Comparison of ENCODE assay signal across 8 mouse cellular contexts in the genomic region with DNA sequence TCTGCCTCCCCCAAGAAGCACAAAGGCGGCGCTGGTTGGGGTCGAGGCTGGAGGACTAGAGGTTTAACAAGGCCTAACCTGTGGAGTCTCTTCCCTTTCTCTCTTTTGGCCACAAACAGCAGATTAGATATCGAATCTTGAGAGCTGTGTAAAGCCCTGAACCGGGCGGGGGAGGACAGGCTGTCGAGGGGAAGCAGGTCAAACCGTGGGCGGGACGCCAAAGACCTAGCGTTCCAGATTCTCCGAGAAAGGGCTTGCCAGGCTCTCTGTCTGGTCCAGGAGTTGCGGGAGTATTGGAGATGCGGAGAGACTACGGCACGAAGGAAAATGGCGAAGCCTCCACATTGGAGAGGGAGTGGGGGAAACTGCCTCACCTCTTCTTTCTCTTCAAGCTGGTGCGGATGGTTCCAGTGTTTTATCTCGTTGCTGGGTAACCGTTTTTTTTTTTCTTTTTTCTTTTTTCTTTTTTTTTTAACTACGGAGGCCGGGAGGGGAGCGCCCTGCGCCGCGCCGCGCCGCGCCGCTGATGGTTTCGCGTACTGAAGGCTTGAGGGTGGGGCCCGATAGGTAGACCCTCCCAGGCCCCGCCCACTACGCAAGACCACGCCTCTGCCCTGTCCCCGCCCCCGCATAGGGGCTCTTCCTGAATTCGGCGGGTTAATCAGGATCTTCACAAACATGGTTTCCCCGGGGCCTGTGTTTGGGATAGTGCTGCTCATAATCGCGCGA. TPM values are rescaled to one million over a fixed set of nuclear protein-coding genes. Genes with fewer than 3 reads are reported as not detected.
DNase-seq lines count a peak whose midpoint lies in the region; ATAC-seq lines count a peak whose summit lies in the region.

A gene (minus strand): TSS at position 541 of the 729 bp plus-strand sequence.

- H3K4me3 ChIP-seq in hindbrain, embryonic 12.5 days: peak within 1 kb of the TSS; percentile 65

- no peaks in the 10 kb centered on the region for H3K27me3 ChIP-seq in hindbrain, embryonic 12.5 days

- WGBS in hindbrain, embryonic 12.5 days: 1% methylated on average over 45 of the region's 45 CpGs

- peak; percentile 96 for DNase-seq in NIH3T3 (ENCODE audit: low read depth)
- DNase-seq in cerebellum, postnatal 10 days: peak; percentile 94 to 96
- DNase-seq in frontal cortex, postnatal 10 days (ENCODE audit: low spot score in 2 of 2): peak; percentile 84 to 85
- DNase-seq in layer of hippocampus, postnatal 14 days (ENCODE audit: low spot score in 2 of 2): peak; percentile 80 to 88
- peak; percentile 90 for DNase-seq in lung, postnatal 14 days
- DNase-seq in retina, adult 2 months (ENCODE audit: low read depth, low spot score): peak; percentile 68
- DNase-seq in thymus, postnatal 36 days: peak; percentile 92 to 93

- no peaks in the 10 kb centered on the region for H3K36me3 ChIP-seq in hindbrain, embryonic 12.5 days

- peak within 1 kb of the TSS; percentile 77 for H3K4me2 ChIP-seq in hindbrain, embryonic 12.5 days (replicated peaks)

- peak; percentile 95 for ATAC-seq in hindbrain, embryonic 12.5 days (ENCODE audit: low FRiP score)

- H3K9ac ChIP-seq in hindbrain, embryonic 12.5 days: peak within 1 kb of the TSS; percentile 71

- peaks cover 9% of the 10 kb centered on the region; the same call in 1 of the 2 replicates for H3K4me1 ChIP-seq in hindbrain, embryonic 12.5 days

- peak within 1 kb of the TSS; percentile 85 for H3K27ac ChIP-seq in hindbrain, embryonic 12.5 days

- no peaks in the 10 kb centered on the region for H3K9me3 ChIP-seq in hindbrain, embryonic 12.5 days (replicated peaks)

RNA-seq across cellular contexts. Expression of the gene that starts here (rescaled TPM):
- polyA plus RNA-seq in hindbrain, embryonic 12.5 days (2016; fragmentation: Nextera tagmentation; extraction: Ambion mirVana): 17.9 and 22.9 TPM in 2 replicates
- total RNA-seq in layer of hippocampus, postnatal 14 days (2021): 1 to 10 TPM; 1.5 to 4.3 TPM

Comparison
In these comparisons a context has a peak if more than half of its experiments do, and no peak if none do; other contexts are left out.
1. Peak in every context shown above with its lines: DNase-seq, ATAC-seq, H3K4me3 ChIP-seq and H3K27ac ChIP-seq.